Mouse (Mus musculus) spleen, adult 2 months (tissue): ENCODE measurements at regions not wholly inside any gene's neighbourhood (a gene's known extent, or its start where the extent isn't known, plus 50 kb on each side); places are given as distances from the start of the nearest gene placed in this dataset.

Experiments
- CTCF ChIP-seq: fragments of 200-500 bp; IDR thresholded peaks from 2 replicates; pipeline ENCODE4 v1.5.1; 2011; ENCODE audit warnings: mild to moderate bottlenecking, inconsistent platforms; ENCODE audit not compliant: insufficient read depth, insufficient read length, insufficient replicate concordance; ENCODE audit errors: extremely low read depth
- POLR2A ChIP-seq: fragments of 200-500 bp; IDR thresholded peaks from 2 replicates; pipeline ENCODE4 v1.6.1; 2011; ENCODE audit warnings: low read depth, low read length, inconsistent platforms

DNA sequence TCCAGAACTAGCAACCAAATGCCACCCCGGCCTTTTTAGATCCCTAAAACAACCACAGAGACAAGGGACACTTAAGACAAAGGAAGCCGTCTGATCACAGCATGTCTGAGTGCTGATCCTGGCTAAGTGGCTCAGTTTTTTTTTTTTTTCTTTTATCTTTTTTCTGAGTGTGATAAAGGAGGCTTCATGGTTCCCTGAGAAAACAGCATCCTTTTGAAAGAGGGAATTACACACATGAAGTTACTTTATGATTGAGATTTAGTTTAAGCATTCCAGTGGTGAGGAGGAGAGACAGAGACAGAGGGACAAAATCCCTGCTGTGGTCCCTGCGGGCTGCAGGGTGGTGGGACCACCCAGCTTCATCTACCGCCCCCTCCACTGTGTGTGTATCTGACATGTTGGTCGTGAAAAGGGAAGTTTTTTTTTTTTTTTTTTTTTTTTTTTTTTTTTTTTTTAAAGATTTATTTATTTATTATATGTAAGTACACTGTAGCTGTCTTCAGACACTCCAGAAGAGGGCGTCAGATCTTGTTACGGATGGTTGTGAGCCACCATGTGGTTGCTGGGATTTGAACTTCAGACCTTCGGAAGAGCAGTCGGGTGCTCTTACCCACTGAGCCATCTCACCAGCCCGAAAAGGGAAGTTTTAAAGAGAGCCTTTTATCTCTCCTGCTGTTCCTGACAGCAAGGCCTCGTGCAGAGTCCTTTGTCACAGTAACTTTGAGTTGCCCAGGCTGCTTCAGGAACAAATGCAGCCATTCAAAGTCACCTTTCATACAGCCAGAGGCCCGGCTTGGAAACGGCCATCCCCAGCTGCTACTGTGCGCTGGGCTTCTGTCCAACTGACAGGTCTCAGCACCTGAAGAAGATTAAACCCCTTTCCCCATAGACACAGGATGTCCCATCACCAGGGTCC, 136.8 kb upstream of the Slc22a12 start:
- no peak for TF ChIP-seq CTCF
- no peak for TF ChIP-seq POLR2A
